Mouse (Mus musculus) myocyte (in vitro differentiated cells): ENCODE measurements around the gene Lamc3. TPM values are rescaled to one million over a fixed set of nuclear protein-coding genes. Genes with fewer than 3 reads are reported as not detected.

Source experiments
- H3K27me3 ChIP-seq: one replicate; pipeline ENCODE4 v1.6.1; 2011; ENCODE audit not compliant: control insufficient read depth, insufficient read depth, insufficient read length
- H3K36me3 ChIP-seq: one replicate; pipeline ENCODE4 v1.6.1; 2011; ENCODE audit not compliant: control insufficient read depth, insufficient read depth
- H3K4me2 ChIP-seq: one replicate; pipeline ENCODE4 v1.6.1; 2011; ENCODE audit warnings: low read depth, control low read depth
- H3K4me3 ChIP-seq: one replicate; pipeline ENCODE4 v1.5.1; 2011; ENCODE audit warnings: mild to moderate bottlenecking, control low read depth, moderate library complexity
- H3K79me2 ChIP-seq: one replicate; pipeline ENCODE4 v1.6.1; 2011; ENCODE audit not compliant: control insufficient read depth, insufficient read depth
- H3ac ChIP-seq: one replicate; pipeline ENCODE4 v1.6.1; 2011; ENCODE audit not compliant: control insufficient read depth, insufficient read length
- CEBPB ChIP-seq: IDR thresholded peaks from 2 replicates; pipeline ENCODE4 v1.6.1; 2011; ENCODE audit warnings: mild to moderate bottlenecking, moderate library complexity; ENCODE audit not compliant: poor library complexity, insufficient read depth, severe bottlenecking
- E2F4 ChIP-seq: IDR thresholded peaks from one replicate; pipeline ENCODE4 v1.6.1; 2011; ENCODE audit warnings: mild to moderate bottlenecking, control low read depth, moderate library complexity; ENCODE audit not compliant: insufficient read depth
- MAX ChIP-seq: IDR thresholded peaks from one replicate; pipeline ENCODE4 v1.6.1; 2011; ENCODE audit warnings: low read depth, mild to moderate bottlenecking, control low read depth
- MYOD1 ChIP-seq, 3 experiments: IDR thresholded peaks; one replicate each; pipeline ENCODE4 v1.6.1; 2011; ENCODE audit warnings: control low read depth in 2 of 3, low read depth in 2 of 3, mild to moderate bottlenecking in 2 of 3, moderate library complexity in 1 of 3; ENCODE audit not compliant: insufficient read length in 2 of 3, control insufficient read depth in 1 of 3
- MYOG ChIP-seq, 3 experiments: IDR thresholded peaks; one replicate each; pipeline ENCODE4 v1.6.1; 2011; ENCODE audit warnings: control low read depth in 2 of 3, low read depth in 2 of 3, mild to moderate bottlenecking in 2 of 3; ENCODE audit not compliant: insufficient read length in 2 of 3, control insufficient read depth in 1 of 3, insufficient read depth in 1 of 3
- POLR2A ChIP-seq: IDR thresholded peaks from one replicate; pipeline ENCODE4 v1.6.1; 2011; ENCODE audit warnings: low read depth, mild to moderate bottlenecking, control low read depth, moderate library complexity; ENCODE audit not compliant: insufficient read length
- POLR2AphosphoS2 ChIP-seq: IDR thresholded peaks from one replicate; pipeline ENCODE4 v1.6.1; 2011; ENCODE audit warnings: low read depth, control low read depth; ENCODE audit not compliant: insufficient read length
- REST ChIP-seq: IDR thresholded peaks from one replicate; pipeline ENCODE4 v1.6.1; 2011; ENCODE audit warnings: mild to moderate bottlenecking, control low read depth, moderate library complexity; ENCODE audit not compliant: insufficient read depth, insufficient read length
- SRF ChIP-seq: IDR thresholded peaks from one replicate; pipeline ENCODE4 v1.6.1; 2011; ENCODE audit warnings: low read depth; ENCODE audit not compliant: control insufficient read depth, insufficient read length
- TCF12 ChIP-seq: IDR thresholded peaks from one replicate; pipeline ENCODE4 v1.6.1; 2011; ENCODE audit warnings: mild to moderate bottlenecking, control low read depth; ENCODE audit not compliant: poor library complexity, insufficient read depth, severe bottlenecking
- TCF3 ChIP-seq: IDR thresholded peaks from one replicate; pipeline ENCODE4 v1.6.1; 2011; ENCODE audit warnings: low read depth, control low read depth; ENCODE audit not compliant: insufficient read length
- USF1 ChIP-seq: IDR thresholded peaks from one replicate; pipeline ENCODE4 v1.6.1; 2011; ENCODE audit warnings: low read depth, mild to moderate bottlenecking, control low read depth, moderate library complexity
- polyA plus RNA-seq: library from polyadenylated mRNA; unstranded; fragments of >200 nt; fragmentation: generic; extraction: Trizol; gene quantifications from one replicate; pipeline ENCODE4 v1.2.1, GENCODE M21; 2012; ENCODE audit warnings: missing spikeins

Gene Lamc3
- polyA plus RNA-seq, 1 experiment, result 0.22 TPM

- H3K4me3 ChIP-seq, result no peak overlapping the region
- TF ChIP-seq E2F4 (no peak), MYOD1 (IDR thresholded peaks at IDR 0.05; ENCODE audit: control insufficient read depth in 1 of 3, insufficient read length in 2 of 3, low read depth in 2 of 3) (no peak), POLR2A (no peak), POLR2AphosphoS2 (no peak), TCF12 (no peak), MAX (no peak), MYOG (IDR thresholded peaks at IDR 0.05; ENCODE audit: control insufficient read depth in 1 of 3, insufficient read depth in 1 of 3, insufficient read length in 2 of 3, low read depth in 2 of 3) (no peak), TCF3 (no peak)
- no peaks in the 10 kb centered on the region for H3K79me2 ChIP-seq
- no peak overlapping the region for H3K4me2 ChIP-seq
- no peak overlapping the region for H3ac ChIP-seq
- peaks cover 14% of the 10 kb centered on the region for H3K27me3 ChIP-seq
- H3K36me3 ChIP-seq, result no peaks in the 10 kb centered on the region
Measured at GRCm38 (mm10) chr2:31865794-31866193, 21.3 kb upstream of the Lamc3 start.

GRCm38 (mm10) chr2:31867773-31868537 is 19.1 kb upstream of the Lamc3 start:
- no peaks in the 10 kb centered on the region for H3K36me3 ChIP-seq
- no peak overlapping the region for H3K4me3 ChIP-seq
- H3K27me3 ChIP-seq, result peaks cover under 1% of the 10 kb centered on the region
- no peaks in the 10 kb centered on the region for H3K79me2 ChIP-seq
- peak in 2 of 3 experiments; percentile 14 to 53 for TF ChIP-seq MYOD1 (IDR thresholded peaks at IDR 0.05; ENCODE audit: control insufficient read depth in 1 of 3, insufficient read length in 2 of 3, low read depth in 2 of 3)
- peak in 1 of 3 experiments; percentile 33 for TF ChIP-seq MYOG (IDR thresholded peaks at IDR 0.05; ENCODE audit: control insufficient read depth in 1 of 3, insufficient read depth in 1 of 3, insufficient read length in 2 of 3, low read depth in 2 of 3)
- TF ChIP-seq MAX, result no peak
- TF ChIP-seq CEBPB, result no peak
- no peak overlapping the region for H3ac ChIP-seq
- no peak overlapping the region for H3K4me2 ChIP-seq

- H3ac ChIP-seq, result no peak overlapping the region
- TF ChIP-seq POLR2A (no peak), SRF (no peak), USF1 (no peak), MYOG (IDR thresholded peaks at IDR 0.05; ENCODE audit: control insufficient read depth in 1 of 3, insufficient read depth in 1 of 3, insufficient read length in 2 of 3, low read depth in 2 of 3) (no peak), MAX (no peak), MYOD1 (IDR thresholded peaks at IDR 0.05; ENCODE audit: control insufficient read depth in 1 of 3, insufficient read length in 2 of 3, low read depth in 2 of 3) (no peak), CEBPB (no peak), E2F4 (no peak), REST (no peak), POLR2AphosphoS2 (no peak), TCF3 (no peak), TCF12 (no peak)
- peaks cover 7% of the 10 kb centered on the region for H3K27me3 ChIP-seq
- H3K36me3 ChIP-seq, result no peaks in the 10 kb centered on the region
- no peaks in the 10 kb centered on the region for H3K79me2 ChIP-seq
- H3K4me2 ChIP-seq, result no peak overlapping the region
- no peak overlapping the region for H3K4me3 ChIP-seq
Measured at GRCm38 (mm10) chr2:31868538-31869164, 18.4 kb upstream of the Lamc3 start.

- Histone ChIP-seq H3K27me3 (peaks cover 16% of the 10 kb centered on the region), H3K4me2 (no peak overlapping the region), H3K36me3 (no peaks in the 10 kb centered on the region), H3K4me3 (no peak overlapping the region), H3ac (no peak overlapping the region), H3K79me2 (no peaks in the 10 kb centered on the region)
- TF ChIP-seq MYOG (IDR thresholded peaks at IDR 0.05; ENCODE audit: control insufficient read depth in 1 of 3, insufficient read depth in 1 of 3, insufficient read length in 2 of 3, low read depth in 2 of 3) (peak in 2 of 3 experiments; percentile 67 to 82), MAX (no peak), TCF3 (peak; percentile 52), TCF12 (no peak), E2F4 (no peak), POLR2AphosphoS2 (no peak), POLR2A (no peak), SRF (no peak), REST (no peak), MYOD1 (IDR thresholded peaks at IDR 0.05; ENCODE audit: control insufficient read depth in 1 of 3, insufficient read length in 2 of 3, low read depth in 2 of 3) (peak in 2 of 3 experiments; percentile 71 to 86), USF1 (no peak), CEBPB (no peak)
Measured at GRCm38 (mm10) chr2:31869692-31870091, 17.4 kb upstream of the Lamc3 start.
